Mouse (Mus musculus) yolk sac, embryonic 10.5 days (tissue): ENCODE results near the gene Gm13102.
"Not testable (repeated sequence)": the region's sequence is repeated elsewhere in the genome, so short reads cannot be mapped to it uniquely, and the experiment has no call there.

Experiments used
- DNase-seq: peaks from one replicate; pipeline ENCODE4 v3.0.0-alpha.2; 2017; ENCODE audit warnings: low spot score

Gm13102 gene

DNA sequence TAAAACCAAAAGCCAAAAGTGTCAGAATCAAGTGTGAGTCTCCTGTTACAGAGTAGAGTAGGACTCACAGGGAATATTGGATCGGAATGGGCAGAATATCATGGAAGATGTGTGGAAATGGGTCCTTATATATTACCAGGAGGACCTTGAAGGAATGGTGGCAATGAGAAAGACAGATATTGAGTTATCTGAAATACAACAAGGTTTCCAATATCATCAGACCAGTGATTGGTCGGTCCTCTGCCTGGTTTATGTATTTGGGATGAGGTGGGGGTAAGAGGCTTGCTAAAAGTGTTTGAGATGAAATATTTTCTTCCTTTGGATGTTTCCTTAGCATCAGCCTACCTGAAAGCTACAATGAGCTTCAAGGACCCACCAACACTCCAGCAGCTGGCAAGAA lies at the start of gene Gm13102:
TSS of gene Gm13102 (plus strand) at position 301 of the 400 bp plus-strand sequence.
- DNase-seq, result not testable (repeated sequence)

DNA sequence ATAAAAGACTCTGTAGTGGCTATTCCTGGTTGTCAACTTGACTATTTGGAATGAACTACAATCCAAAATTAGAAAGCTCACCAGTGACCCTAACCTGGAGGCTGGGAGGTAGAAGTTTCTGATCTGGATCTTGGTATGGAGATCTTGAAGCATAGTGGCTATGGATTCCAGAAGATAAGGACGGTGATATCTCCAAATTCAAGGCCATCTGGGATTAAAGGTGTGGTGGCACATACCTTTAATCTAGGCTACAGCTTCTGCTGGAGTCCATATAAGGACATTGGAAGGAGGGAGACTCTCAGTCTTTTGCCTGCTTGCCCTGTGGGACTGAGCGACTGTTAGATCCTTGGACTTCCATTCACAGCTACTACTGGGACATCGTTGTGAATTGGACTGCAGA lies 47.4 kb upstream of the Gm13102 start, which contains the start of gene Pramel4:
TSS of gene Pramel4 (plus strand) at position 301 of the 400 bp plus-strand sequence.
- DNase-seq, result not testable (repeated sequence)
